Mouse (Mus musculus): ENCODE measurements around the gene Med26. TPM values are rescaled to one million over a fixed set of nuclear protein-coding genes. Genes with fewer than 3 reads are reported as not detected.

Med26 gene
- 18.1 and 19.2 TPM in 2 replicates for polyA plus RNA-seq (2014; fragmentation: Nextera tagmentation; extraction: Ambion mirVana)

DNA sequence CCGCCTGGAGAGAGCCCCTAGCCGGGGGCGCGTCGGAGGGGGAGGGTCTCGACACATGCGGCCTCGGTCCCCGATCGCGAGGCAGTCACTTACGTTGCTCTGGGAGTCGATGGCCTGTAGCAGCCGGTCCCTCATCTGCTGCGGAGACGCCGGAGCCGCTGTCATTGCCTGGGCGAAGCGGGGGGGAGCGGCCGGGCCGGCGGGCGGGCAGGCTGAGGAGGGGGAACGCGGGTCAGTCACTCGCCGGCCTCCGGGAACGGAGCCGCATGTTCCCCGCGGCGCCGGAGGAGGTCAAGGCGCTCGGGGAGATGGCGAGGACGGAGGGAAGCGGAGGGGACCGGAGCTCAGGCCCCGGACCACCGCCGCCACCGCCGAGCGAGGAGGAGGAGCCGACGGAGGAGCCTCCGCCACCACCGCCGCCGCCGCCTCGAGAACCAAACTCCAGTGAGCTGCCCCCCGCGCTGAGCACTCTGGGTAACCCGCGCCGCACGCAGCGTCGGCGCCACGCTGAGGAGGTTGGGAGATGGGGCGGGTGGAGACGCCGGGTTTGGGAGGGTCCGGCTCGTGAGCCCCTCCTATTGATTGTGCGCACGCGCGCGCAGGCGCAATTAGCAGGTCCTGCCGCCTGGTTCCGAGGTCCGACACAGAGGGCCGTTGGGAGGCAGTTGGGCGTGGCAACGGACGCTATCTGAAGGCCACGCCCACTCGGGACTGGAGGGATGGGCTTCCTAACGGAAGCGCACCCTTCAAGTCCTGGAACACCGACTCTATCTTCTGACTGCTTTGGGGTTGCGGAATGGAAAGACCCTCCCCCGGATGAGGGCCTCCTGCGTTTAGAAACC is at the start of gene Med26:
Gene Med26, minus strand, starts transcription at position 469 of the 842 bp plus-strand sequence.
- DNase-seq (ENCODE audit: low spot score) = peak; percentile 98
- peak within 1 kb of the TSS; percentile 94 for H3K4me3 ChIP-seq (ENCODE audit: low read depth, low read length)
- H3K9me3 ChIP-seq (ENCODE audit: control insufficient read depth, low read length) = no peaks in the 10 kb centered on the region
- peak within 1 kb of the TSS; percentile 94 for H3K9ac ChIP-seq (ENCODE audit: low read length)
- peak within 1 kb of the TSS; percentile 72 for H3K27ac ChIP-seq (ENCODE audit: low read depth, low read length)
- no peaks in the 10 kb centered on the region for H3K27me3 ChIP-seq (ENCODE audit: control insufficient read depth, insufficient read depth, low read length)
- ATAC-seq (replicated peaks; ENCODE audit: low FRiP score) = peak; percentile 97
- H3K4me2 ChIP-seq (ENCODE audit: low read depth, low read length, severe bottlenecking) = peak within 1 kb of the TSS; percentile 76
- peaks cover 2% of the 10 kb centered on the region; the same call in 1 of the 2 replicates for H3K36me3 ChIP-seq (ENCODE audit: control insufficient read depth, insufficient read depth, low read length)
- H3K4me1 ChIP-seq (replicated peaks; ENCODE audit: control insufficient read depth, insufficient read depth, low read length) = peaks cover 6% of the 10 kb centered on the region; the same call in 1 of the 2 replicates
- under 1% methylated on average over 88 of the region's 92 CpGs for WGBS

DNA sequence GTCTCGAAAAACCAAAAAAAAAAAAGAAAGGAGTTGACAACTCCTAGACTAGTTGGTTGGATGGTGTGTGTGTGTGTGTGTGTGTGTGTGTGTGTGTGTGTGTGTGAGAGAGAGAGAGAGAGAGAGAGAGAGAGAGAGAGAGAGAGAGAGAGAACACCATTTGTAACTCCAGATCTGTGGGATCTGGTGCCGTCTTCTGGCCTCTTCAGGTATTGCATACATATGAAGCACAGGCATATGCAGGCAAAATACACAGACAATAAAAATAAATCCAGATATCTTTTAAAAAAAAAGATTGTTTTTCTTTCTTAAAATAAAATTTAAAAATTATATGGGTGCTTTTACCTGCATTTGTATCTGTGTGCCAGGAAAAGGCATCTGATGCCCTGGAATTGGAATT is 42.1 kb upstream of the Med26 start:
- H3K4me3 ChIP-seq (ENCODE audit: low read depth, low read length) = no peak overlapping the region
- no peaks in the 10 kb centered on the region for H3K27me3 ChIP-seq (ENCODE audit: control insufficient read depth, insufficient read depth, low read length)
- H3K27ac ChIP-seq (ENCODE audit: low read depth, low read length) = no peak overlapping the region
- no peaks in the 10 kb centered on the region for H3K9me3 ChIP-seq (ENCODE audit: control insufficient read depth, low read length)
- H3K36me3 ChIP-seq (ENCODE audit: control insufficient read depth, insufficient read depth, low read length) = no peaks in the 10 kb centered on the region
- DNase-seq (ENCODE audit: low spot score) (no peak), ATAC-seq (replicated peaks; ENCODE audit: low FRiP score) (no peak)
- H3K9ac ChIP-seq (ENCODE audit: low read length) = no peak overlapping the region
- no peaks in the 10 kb centered on the region for H3K4me1 ChIP-seq (replicated peaks; ENCODE audit: control insufficient read depth, insufficient read depth, low read length)
- no peak overlapping the region for H3K4me2 ChIP-seq (ENCODE audit: low read depth, low read length, severe bottlenecking)
- 55% methylated on average over 2 of the region's 2 CpGs for WGBS

DNA sequence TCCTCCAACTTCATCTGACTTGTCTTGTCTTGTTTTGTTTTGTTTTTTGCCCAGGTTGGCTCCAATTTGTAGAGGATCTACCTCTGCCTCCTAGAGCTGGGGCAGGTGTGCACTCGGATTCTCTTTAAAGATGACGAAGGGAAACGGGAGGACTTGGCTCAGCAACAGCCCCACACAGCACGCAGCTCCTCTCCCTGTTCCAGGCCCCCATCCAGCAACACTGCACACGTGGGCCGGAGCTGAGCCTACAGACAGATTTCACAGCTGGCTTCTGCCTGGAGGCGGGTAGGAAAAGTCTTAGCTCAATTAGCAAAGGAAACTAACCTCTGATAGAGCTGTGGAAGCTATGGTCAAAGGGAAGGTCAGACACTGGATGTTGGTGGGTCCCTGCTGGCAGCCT is 41.2 kb upstream of the Med26 start:
- H3K4me3 ChIP-seq (ENCODE audit: low read depth, low read length) = no peak overlapping the region
- no peak overlapping the region for H3K4me2 ChIP-seq (ENCODE audit: low read depth, low read length, severe bottlenecking)
- no peaks in the 10 kb centered on the region for H3K4me1 ChIP-seq (replicated peaks; ENCODE audit: control insufficient read depth, insufficient read depth, low read length)
- no peak for ATAC-seq (replicated peaks; ENCODE audit: low FRiP score)
- H3K9ac ChIP-seq (ENCODE audit: low read length) = no peak overlapping the region
- DNase-seq (ENCODE audit: low spot score) = no peak
- H3K27ac ChIP-seq (ENCODE audit: low read depth, low read length) = no peak overlapping the region
- 78% methylated on average over 7 of the region's 7 CpGs for WGBS
- no peaks in the 10 kb centered on the region for H3K27me3 ChIP-seq (ENCODE audit: control insufficient read depth, insufficient read depth, low read length)
- no peaks in the 10 kb centered on the region for H3K36me3 ChIP-seq (ENCODE audit: control insufficient read depth, insufficient read depth, low read length)
- H3K9me3 ChIP-seq (ENCODE audit: control insufficient read depth, low read length) = no peaks in the 10 kb centered on the region

DNA sequence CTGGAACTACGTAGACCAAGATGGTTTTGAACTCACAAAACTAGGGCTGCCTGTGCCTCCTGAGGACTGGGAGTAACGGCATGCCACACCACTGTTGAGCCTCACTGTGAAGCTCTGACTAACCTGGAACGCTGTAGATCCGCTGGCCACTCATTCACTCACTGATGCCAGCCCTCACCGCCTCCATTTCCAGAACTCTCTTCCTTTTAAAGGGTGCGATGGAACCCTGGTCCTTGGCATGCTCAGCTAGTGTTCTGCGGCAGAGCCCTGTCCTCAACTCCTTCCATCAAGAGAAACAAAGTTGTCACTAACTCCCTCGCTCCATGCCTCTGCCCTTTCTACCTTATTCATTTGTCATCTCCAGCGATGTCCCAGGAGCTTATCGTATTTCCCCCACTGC is 40.8 kb upstream of the Med26 start:
- no peaks in the 10 kb centered on the region for H3K9me3 ChIP-seq (ENCODE audit: control insufficient read depth, low read length)
- WGBS = 91% methylated on average over 10 of the region's 10 CpGs
- H3K4me1 ChIP-seq (replicated peaks; ENCODE audit: control insufficient read depth, insufficient read depth, low read length) = no peaks in the 10 kb centered on the region

DNA sequence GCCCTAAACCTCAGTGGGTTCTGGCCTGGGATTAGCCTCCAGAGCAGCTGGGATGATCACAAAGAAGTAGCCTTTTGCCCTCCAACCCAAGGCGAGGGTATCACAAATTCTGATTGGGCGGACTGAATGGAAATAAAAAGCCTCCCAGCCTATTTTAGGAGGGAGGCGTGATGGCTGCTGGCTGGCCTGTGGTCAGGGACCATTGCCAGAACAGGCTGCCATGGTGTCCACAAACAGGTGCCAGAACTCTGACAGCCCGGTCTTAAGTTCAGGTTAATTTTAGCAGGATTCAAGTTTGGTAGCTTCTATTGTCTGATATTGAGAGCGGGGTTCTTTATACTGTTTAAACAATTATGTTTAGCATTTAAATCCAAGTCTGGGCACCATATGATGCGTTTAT is 39.7 kb upstream of the Med26 start:
- Histone ChIP-seq H3K36me3 (ENCODE audit: control insufficient read depth, insufficient read depth, low read length) (no peaks in the 10 kb centered on the region), H3K4me2 (ENCODE audit: low read depth, low read length, severe bottlenecking) (no peak overlapping the region), H3K4me3 (ENCODE audit: low read depth, low read length) (no peak overlapping the region), H3K4me1 (replicated peaks; ENCODE audit: control insufficient read depth, insufficient read depth, low read length) (no peaks in the 10 kb centered on the region), H3K27me3 (ENCODE audit: control insufficient read depth, insufficient read depth, low read length) (no peaks in the 10 kb centered on the region), H3K9ac (ENCODE audit: low read length) (no peak overlapping the region), H3K27ac (ENCODE audit: low read depth, low read length) (no peak overlapping the region), H3K9me3 (ENCODE audit: control insufficient read depth, low read length) (no peaks in the 10 kb centered on the region)
- WGBS = 77% methylated on average over 6 of the region's 6 CpGs
- DNase-seq (ENCODE audit: low spot score) = no peak
- no peak for ATAC-seq (replicated peaks; ENCODE audit: low FRiP score)

More for the DNA sequence above, 40.8 kb upstream of the Med26 start:
- no peak overlapping the region for H3K4me3 ChIP-seq (ENCODE audit: low read depth, low read length)
- DNase-seq (ENCODE audit: low spot score) (no peak), ATAC-seq (replicated peaks; ENCODE audit: low FRiP score) (no peak)
- no peak overlapping the region for H3K9ac ChIP-seq (ENCODE audit: low read length)
- H3K36me3 ChIP-seq (ENCODE audit: control insufficient read depth, insufficient read depth, low read length) = no peaks in the 10 kb centered on the region
- H3K4me2 ChIP-seq (ENCODE audit: low read depth, low read length, severe bottlenecking) = no peak overlapping the region
- no peaks in the 10 kb centered on the region for H3K27me3 ChIP-seq (ENCODE audit: control insufficient read depth, insufficient read depth, low read length)
- no peak overlapping the region for H3K27ac ChIP-seq (ENCODE audit: low read depth, low read length)

DNA sequence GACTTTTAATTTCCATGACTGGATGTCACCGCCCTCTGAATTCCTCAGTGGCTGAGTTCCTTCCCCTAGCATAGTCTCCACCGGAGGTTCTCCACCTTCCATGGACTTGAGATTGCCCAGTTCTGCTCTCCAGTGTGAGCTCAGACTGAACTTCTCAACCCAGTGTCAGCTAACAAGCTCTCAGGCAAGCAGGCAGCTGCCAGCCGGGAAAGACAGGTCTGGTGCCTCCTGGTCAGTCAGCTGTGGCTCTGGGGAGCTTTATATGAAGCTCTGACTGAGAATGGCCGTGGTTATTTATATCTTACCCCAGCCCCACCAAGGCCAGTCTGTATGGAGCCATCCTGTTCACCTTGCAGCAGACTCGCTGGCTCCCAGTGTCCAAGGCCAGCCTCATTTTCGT is 36.3 kb upstream of the Med26 start:
- Histone ChIP-seq H3K36me3 (ENCODE audit: control insufficient read depth, insufficient read depth, low read length) (no peaks in the 10 kb centered on the region), H3K9me3 (ENCODE audit: control insufficient read depth, low read length) (no peaks in the 10 kb centered on the region), H3K9ac (ENCODE audit: low read length) (no peak overlapping the region), H3K4me1 (replicated peaks; ENCODE audit: control insufficient read depth, insufficient read depth, low read length) (no peaks in the 10 kb centered on the region), H3K4me2 (ENCODE audit: low read depth, low read length, severe bottlenecking) (no peak overlapping the region), H3K4me3 (ENCODE audit: low read depth, low read length) (no peak overlapping the region), H3K27me3 (ENCODE audit: control insufficient read depth, insufficient read depth, low read length) (no peaks in the 10 kb centered on the region), H3K27ac (ENCODE audit: low read depth, low read length) (no peak overlapping the region)
- 84% methylated on average over 6 of the region's 6 CpGs for WGBS
- DNase-seq (ENCODE audit: low spot score) (no peak), ATAC-seq (replicated peaks; ENCODE audit: low FRiP score) (no peak)

DNA sequence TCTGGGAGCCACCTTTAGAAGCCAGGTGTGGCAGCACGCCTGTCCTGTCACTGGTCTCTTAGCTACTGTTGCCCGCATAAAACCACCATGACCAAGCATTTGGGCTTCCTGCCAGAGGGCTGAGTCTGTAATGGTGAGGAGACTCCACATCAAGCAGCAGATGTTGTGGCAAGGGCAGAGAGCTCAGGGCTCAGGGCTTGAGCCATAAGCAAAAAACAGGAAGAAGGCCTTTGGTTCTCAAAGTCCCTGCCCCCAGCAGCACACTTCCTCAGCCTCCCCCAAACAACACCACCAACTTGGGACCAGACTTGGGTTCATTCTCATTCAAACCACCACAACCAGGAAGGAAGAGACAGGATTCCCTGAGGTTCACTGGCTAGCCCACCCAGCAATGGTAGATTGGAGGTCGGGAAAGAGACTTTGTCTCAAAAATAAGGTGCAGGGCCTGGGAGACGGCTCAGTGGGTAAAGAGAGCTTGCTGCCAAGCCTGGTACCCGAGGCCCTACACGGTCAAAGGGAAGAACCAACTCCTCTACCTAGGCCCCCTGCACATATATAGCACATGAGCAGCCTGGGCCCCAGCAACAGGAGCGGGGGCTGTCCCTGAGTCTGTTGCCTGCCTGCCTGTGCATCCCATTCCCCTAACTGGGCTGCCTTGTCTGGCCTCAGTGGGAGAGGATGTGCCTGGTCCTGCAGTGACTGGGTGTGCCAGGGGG is 35.1 kb upstream of the Med26 start:
- 85% methylated on average over 7 of the region's 7 CpGs for WGBS
- Histone ChIP-seq H3K4me2 (ENCODE audit: low read depth, low read length, severe bottlenecking) (no peak overlapping the region), H3K27me3 (ENCODE audit: control insufficient read depth, insufficient read depth, low read length) (no peaks in the 10 kb centered on the region), H3K9ac (ENCODE audit: low read length) (no peak overlapping the region; the same call in 1 of the 2 replicates), H3K4me3 (ENCODE audit: low read depth, low read length) (no peak overlapping the region), H3K4me1 (replicated peaks; ENCODE audit: control insufficient read depth, insufficient read depth, low read length) (no peaks in the 10 kb centered on the region), H3K27ac (ENCODE audit: low read depth, low read length) (no peak overlapping the region), H3K9me3 (ENCODE audit: control insufficient read depth, low read length) (no peaks in the 10 kb centered on the region), H3K36me3 (ENCODE audit: control insufficient read depth, insufficient read depth, low read length) (no peaks in the 10 kb centered on the region)
- ATAC-seq (replicated peaks; ENCODE audit: low FRiP score) (no peak), DNase-seq (ENCODE audit: low spot score) (no peak)

DNA sequence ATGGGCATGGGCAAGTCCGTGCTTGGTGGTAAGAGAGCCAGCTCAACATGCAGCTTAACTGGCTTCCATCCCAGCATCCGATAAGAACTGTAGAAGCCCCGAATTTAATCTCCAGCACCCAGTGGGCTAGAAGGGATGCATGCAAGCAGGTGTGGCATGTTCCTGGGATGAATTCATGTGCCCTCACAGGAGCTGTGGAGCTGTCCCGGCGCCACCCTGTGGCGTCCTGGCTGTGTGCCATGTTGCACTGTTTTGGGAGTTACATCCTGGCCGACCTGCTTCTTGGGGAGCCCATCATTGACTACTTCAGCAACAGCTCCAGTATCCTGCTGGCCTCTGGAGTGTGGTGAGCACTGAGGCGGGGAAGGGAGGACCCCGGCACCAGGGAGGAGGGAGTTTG is 31.3 kb upstream of the Med26 start:
- DNase-seq (ENCODE audit: low spot score) = no peak
- Histone ChIP-seq H3K9me3 (ENCODE audit: control insufficient read depth, low read length) (no peaks in the 10 kb centered on the region), H3K4me2 (ENCODE audit: low read depth, low read length, severe bottlenecking) (no peak overlapping the region), H3K4me1 (replicated peaks; ENCODE audit: control insufficient read depth, insufficient read depth, low read length) (no peaks in the 10 kb centered on the region), H3K27me3 (ENCODE audit: control insufficient read depth, insufficient read depth, low read length) (no peaks in the 10 kb centered on the region), H3K4me3 (ENCODE audit: low read depth, low read length) (no peak overlapping the region), H3K27ac (ENCODE audit: low read depth, low read length) (no peak overlapping the region), H3K36me3 (ENCODE audit: control insufficient read depth, insufficient read depth, low read length) (no peaks in the 10 kb centered on the region), H3K9ac (ENCODE audit: low read length) (no peak overlapping the region)
- no peak for ATAC-seq (replicated peaks; ENCODE audit: low FRiP score)
- 70% methylated on average over 9 of the region's 9 CpGs for WGBS

Measured in forebrain, embryonic 11.5 days (tissue).